ENCODE assay signal across 22 mouse cellular contexts in the genomic region with DNA sequence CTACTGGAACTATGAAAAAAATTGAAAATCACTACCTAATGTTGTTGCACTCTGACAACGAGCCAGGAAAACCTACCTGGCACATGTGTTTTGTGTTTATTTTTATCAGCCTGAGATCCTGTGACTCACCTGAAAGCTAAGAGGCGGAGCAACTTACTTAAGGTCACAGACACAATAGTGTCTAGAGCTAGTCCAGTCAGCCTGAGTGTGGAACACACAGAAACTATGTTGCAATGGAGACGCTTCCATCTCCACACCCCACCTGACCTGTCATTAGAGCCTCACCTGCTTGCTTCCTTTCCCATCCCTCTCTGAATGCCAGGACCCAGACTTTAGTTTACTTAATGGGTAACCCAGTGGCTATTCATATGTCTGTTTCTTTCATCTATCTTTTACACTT.
"Had no signal": no experiment of that assay in that cellular context is flagged by ENCODE, and none has a peak within 500 bp of the region (broad histone marks: within the 10 kb centered on the region; RNA-seq: fewer than 3 reads in every experiment).

No protein-coding gene starts in this region.

- H3K4me3 ChIP-seq: heart, adult 2 months; heart, embryonic 13.5 days; heart, embryonic 15.5 days; hindbrain, embryonic 13.5 days; hindbrain, embryonic 15.5 days; kidney, embryonic 15.5 days; limb, embryonic 10.5 days; limb, embryonic 12.5 days had no signal

- H3K4me1 ChIP-seq: hindbrain, embryonic 15.5 days; kidney, embryonic 15.5 days had no signal

- H3K27me3 ChIP-seq: hindbrain, embryonic 15.5 days; kidney, embryonic 15.5 days; limb, embryonic 12.5 days had no signal

- ATAC-seq: hindbrain, postnatal 0 days had no signal

- H3K9me3 ChIP-seq: heart, embryonic 13.5 days; heart, embryonic 15.5 days; hindbrain, embryonic 13.5 days; hindbrain, embryonic 15.5 days; kidney, embryonic 15.5 days; limb, embryonic 10.5 days; limb, embryonic 12.5 days had no signal

- H3K9ac ChIP-seq: heart, embryonic 13.5 days; heart, embryonic 15.5 days; hindbrain, embryonic 13.5 days; hindbrain, embryonic 15.5 days; kidney, embryonic 15.5 days; limb, embryonic 12.5 days had no signal

- H3K4me2 ChIP-seq: heart, embryonic 11.5 days; heart, embryonic 13.5 days; heart, embryonic 15.5 days; hindbrain, embryonic 13.5 days; hindbrain, embryonic 15.5 days; kidney, embryonic 15.5 days; limb, embryonic 12.5 days; liver, embryonic 11.5 days had no signal

- H3K36me3 ChIP-seq: heart, embryonic 13.5 days; heart, embryonic 15.5 days; hindbrain, embryonic 13.5 days; hindbrain, embryonic 15.5 days; kidney, embryonic 15.5 days; limb, embryonic 10.5 days; limb, embryonic 12.5 days had no signal

- H3K27ac ChIP-seq: heart, adult 2 months; heart, embryonic 13.5 days; heart, embryonic 15.5 days; hindbrain, embryonic 13.5 days; hindbrain, embryonic 15.5 days; hindbrain, postnatal 0 days; kidney, embryonic 15.5 days; kidney, postnatal 0 days; limb, embryonic 10.5 days; limb, embryonic 12.5 days had no signal

- DNase-seq: gastrocnemius, postnatal 14 days; gastrocnemius, postnatal 36 days; heart, adult 11 months; heart, adult 2 months; heart, postnatal 14 days; heart, postnatal 36 days; kidney, adult 18-20 months; kidney, postnatal 14 days; layer of hippocampus, adult 9-11 months; layer of hippocampus, postnatal 36 days; liver had no signal
